Mouse (Mus musculus): Measurements from ENCODE around the gene Fam181a. TPM values are rescaled to one million over a fixed set of nuclear protein-coding genes. Genes with fewer than 3 reads are reported as not detected.

The Fam181a gene
- not detected for polyA plus RNA-seq (2014; fragmentation: Illumina TruSeq; extraction: RNeasy Lipid Tissue Mini Kit (QIAGEN cat#74804); ENCODE audit: low read depth, low replicate concordance)

DNA sequence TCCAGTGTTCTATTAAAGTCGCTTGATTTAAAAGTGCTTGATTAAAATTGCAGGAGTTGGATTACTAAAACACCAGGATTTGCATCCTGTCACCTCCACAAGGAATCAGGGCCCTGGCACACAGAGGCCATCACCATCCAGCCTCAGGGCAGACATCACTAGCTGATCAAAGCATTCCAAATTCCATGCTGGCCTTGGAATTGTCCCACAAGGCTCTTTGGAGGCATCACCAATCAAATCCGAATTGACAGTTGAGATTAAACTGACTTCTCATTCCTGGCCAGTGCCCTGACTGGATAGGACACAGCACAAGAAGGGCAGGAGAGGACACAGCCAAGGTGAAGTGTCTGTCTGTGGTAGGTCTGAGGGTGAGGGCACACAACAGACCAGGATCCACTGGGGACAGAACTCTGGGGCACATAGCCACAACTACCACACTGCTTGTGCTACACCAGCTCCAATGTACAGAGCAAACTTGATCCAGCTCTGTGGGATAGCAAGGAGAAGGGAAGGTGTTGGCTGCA, at the start of gene Fam181a:
Fam181a (plus strand) TSS at position 232 of the 524 bp plus-strand sequence.

DNA sequence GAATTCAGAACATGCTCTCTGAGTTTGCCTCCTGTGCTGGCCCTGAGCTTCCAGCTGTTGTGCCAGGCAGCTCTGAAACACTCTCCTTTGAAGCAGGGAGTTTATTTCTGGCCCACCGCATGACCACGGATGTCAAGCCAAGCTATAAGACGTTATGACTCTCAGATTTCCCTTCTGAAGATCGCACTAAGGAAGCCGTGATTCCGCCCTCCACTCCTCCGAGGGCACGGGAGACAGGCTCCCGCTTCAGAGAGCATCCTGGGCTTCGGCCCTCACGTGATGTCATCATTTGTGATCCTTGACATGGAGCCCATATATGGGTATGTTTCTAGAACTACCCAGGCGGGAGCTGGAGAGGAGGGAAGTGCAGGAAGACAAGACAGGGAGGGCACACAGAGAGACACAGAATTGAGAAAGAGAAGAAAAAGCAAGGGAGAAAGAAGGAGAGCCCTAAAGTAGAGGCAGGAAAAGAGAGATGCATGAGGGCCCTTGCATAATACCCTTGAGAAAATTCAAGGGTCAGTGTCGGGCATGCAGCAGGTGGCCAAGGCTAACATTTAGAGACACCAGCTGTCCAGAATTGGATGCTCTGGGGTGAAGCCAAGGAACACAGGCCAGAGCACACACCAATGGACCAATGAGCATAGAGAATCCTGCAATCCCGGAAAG, 45.1 kb downstream of the Fam181a start, which contains the start of gene Asb2:
Asb2 (minus strand) TSS at position 256 of the 669 bp plus-strand sequence.

Other genes with a start within 250 kb of the Fam181a start
- gene Prima1, start 68.8 kb upstream of the Fam181a start, polyA plus RNA-seq (2014; fragmentation: Illumina TruSeq; extraction: RNeasy Lipid Tissue Mini Kit (QIAGEN cat#74804); ENCODE audit: low read depth, low replicate concordance), result not detected
- not detected for gene Asb2, start 45.0 kb downstream of the Fam181a start, polyA plus RNA-seq (2014; fragmentation: Illumina TruSeq; extraction: RNeasy Lipid Tissue Mini Kit (QIAGEN cat#74804); ENCODE audit: low read depth, low replicate concordance)
- 1.7 TPM for gene Otub2, start 77.7 kb downstream of the Fam181a start, polyA plus RNA-seq (2014; fragmentation: Illumina TruSeq; extraction: RNeasy Lipid Tissue Mini Kit (QIAGEN cat#74804); ENCODE audit: low read depth, low replicate concordance)
- gene 9330161L09Rik, start 96.8 kb downstream of the Fam181a start, polyA plus RNA-seq (2014; fragmentation: Illumina TruSeq; extraction: RNeasy Lipid Tissue Mini Kit (QIAGEN cat#74804); ENCODE audit: low read depth, low replicate concordance), result not detected
- 33.2 TPM for gene Ddx24, start 114.9 kb downstream of the Fam181a start, polyA plus RNA-seq (2014; fragmentation: Illumina TruSeq; extraction: RNeasy Lipid Tissue Mini Kit (QIAGEN cat#74804); ENCODE audit: low read depth, low replicate concordance)
- gene Ifi27, start 123.2 kb downstream of the Fam181a start, polyA plus RNA-seq (2014; fragmentation: Illumina TruSeq; extraction: RNeasy Lipid Tissue Mini Kit (QIAGEN cat#74804); ENCODE audit: low read depth, low replicate concordance), result 276 TPM
- 37.8 TPM for gene Ifi27l2a, start 132.7 kb downstream of the Fam181a start, polyA plus RNA-seq (2014; fragmentation: Illumina TruSeq; extraction: RNeasy Lipid Tissue Mini Kit (QIAGEN cat#74804); ENCODE audit: low read depth, low replicate concordance)
- not detected for gene Ifi27l2b, start 146.2 kb downstream of the Fam181a start, polyA plus RNA-seq (2014; fragmentation: Illumina TruSeq; extraction: RNeasy Lipid Tissue Mini Kit (QIAGEN cat#74804); ENCODE audit: low read depth, low replicate concordance)
- gene Ppp4r4, start 221.3 kb downstream of the Fam181a start, polyA plus RNA-seq (2014; fragmentation: Illumina TruSeq; extraction: RNeasy Lipid Tissue Mini Kit (QIAGEN cat#74804); ENCODE audit: low read depth, low replicate concordance), result 10.7 TPM